ENCODE assay signal across 16 mouse cellular contexts in the genomic region with DNA sequence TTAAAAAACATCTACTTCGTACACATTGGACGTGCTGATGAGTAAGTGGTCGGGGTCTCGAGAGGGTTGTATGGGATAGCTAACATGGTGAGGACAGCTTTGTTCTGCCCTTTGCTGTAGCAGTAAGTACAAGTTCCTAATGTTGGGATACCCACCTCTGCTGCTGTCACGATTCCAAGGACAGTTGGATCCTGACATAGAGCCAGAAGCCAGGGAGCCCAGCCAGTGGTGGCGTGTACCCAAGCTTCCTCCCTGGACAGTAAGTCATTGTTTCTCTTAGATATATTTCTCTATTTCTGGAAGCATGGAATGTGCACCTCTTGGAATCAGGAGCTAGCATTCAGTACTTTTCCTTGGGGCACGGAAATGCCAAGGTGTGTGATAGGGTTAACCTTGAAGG. TPM values are rescaled to one million over a fixed set of nuclear protein-coding genes. Genes with fewer than 3 reads are reported as not detected.
DNase-seq lines count a peak whose midpoint lies in the region.
"Had no signal": no experiment of that assay in that cellular context is flagged by ENCODE, and none has a peak within 500 bp of the region (broad histone marks: within the 10 kb centered on the region; RNA-seq: fewer than 3 reads in every experiment).

No protein-coding gene starts in this region.

- peak; percentile 51 to 55 for DNase-seq in cerebellum, postnatal 25 days
- DNase-seq in cerebellum, adult 8-10 months = no peak
- peak; percentile 13 for DNase-seq in lung, postnatal 14 days
- no peak for DNase-seq in lung, adult 18-20 months
- peak; percentile 74 for DNase-seq in gonadal fat pad, adult 2 months (ENCODE audit: low read depth)
- peak; percentile 78 for DNase-seq in testis, postnatal 14 days (ENCODE audit: low spot score)
- no peak for DNase-seq in embryo, embryonic 10 days (ENCODE audit: low spot score)
- DNase-seq in frontal cortex, adult 2 months (ENCODE audit: extremely low spot score in 1 of 2, low spot score in 1 of 2) = no peak
- DNase-seq: kidney, postnatal 4 days; liver; lung, postnatal 36 days; midbrain, embryonic 14.5 days; right cerebral cortex, adult 18-20 months had no signal

RNA-seq across cellular contexts. Expression of gene Nolc1, which starts 12.2 kb away (rescaled TPM):
- polyA plus RNA-seq in gonadal fat pad, adult 2 months (2012; rRNA removed) = 8.6 and 12.0 TPM in 2 replicates
- 37.1 and 41.8 TPM in 2 replicates for polyA plus RNA-seq in frontal cortex, adult 2 months (2012; rRNA removed)

RNA-seq across cellular contexts. Expression of gene Ldb1, which starts 42.9 kb away (rescaled TPM):
- polyA plus RNA-seq in gonadal fat pad, adult 2 months (2012; rRNA removed) = 173 and 193 TPM in 2 replicates
- 171 and 172 TPM in 2 replicates for polyA plus RNA-seq in frontal cortex, adult 2 months (2012; rRNA removed)

RNA-seq across cellular contexts. Expression of gene Pprc1, which starts 43.2 kb away (rescaled TPM):
- 12.0 and 14.3 TPM in 2 replicates for polyA plus RNA-seq in gonadal fat pad, adult 2 months (2012; rRNA removed)
- 15.9 TPM in 2 replicates for polyA plus RNA-seq in frontal cortex, adult 2 months (2012; rRNA removed)

RNA-seq across cellular contexts. Expression of gene Elovl3, which starts 43.8 kb away (rescaled TPM):
- polyA plus RNA-seq in gonadal fat pad, adult 2 months (2012; rRNA removed) = 0.24 TPM in 1 of 2 replicates, not detected in the other
- not detected in 2 replicates for polyA plus RNA-seq in frontal cortex, adult 2 months (2012; rRNA removed)
- polyA plus RNA-seq: forebrain, embryonic 14.5 days; inflammation-experienced regulatory T-cells, adult 6 months; neural tube, embryonic 13.5 days had no signal

Comparison
In these comparisons a context has a peak if more than half of its experiments do, and no peak if none do; other contexts are left out.
1. DNase-seq: peak in cerebellum, postnatal 25 days (2 of 2), lung, postnatal 14 days (single experiment), gonadal fat pad, adult 2 months (single experiment) and testis, postnatal 14 days (single experiment); none in cerebellum, adult 8-10 months (single experiment), lung, adult 18-20 months (0 of 2), embryo, embryonic 10 days (single experiment) and frontal cortex, adult 2 months (0 of 2).